Mouse (Mus musculus) embryo, embryonic 11.5 days (tissue): ENCODE measurements around the gene Nr2c2.
"Not testable (repeated sequence)": the region's sequence is repeated elsewhere in the genome, so short reads cannot be mapped to it uniquely, and the experiment has no call there.

ENCODE experiments used
- DNase-seq: peaks from one replicate; pipeline ENCODE4 v3.0.0-alpha.2; 2012; ENCODE audit warnings: low read depth, low spot score

Nr2c2 gene

GRCm38 (mm10) chr6:92091130-92091591 lies at the start of gene Nr2c2:
Gene Nr2c2, plus strand, starts transcription at chr6:92091390.
- peak; percentile 56 for DNase-seq

GRCm38 (mm10) chr6:92042055-92042454 lies 49.1 kb upstream of the Nr2c2 start:
- DNase-seq, result no peak

GRCm38 (mm10) chr6:92042850-92043249 lies 48.3 kb upstream of the Nr2c2 start:
- no peak for DNase-seq

GRCm38 (mm10) chr6:92057768-92058167 lies 33.4 kb upstream of the Nr2c2 start:
- no peak for DNase-seq

GRCm38 (mm10) chr6:92061725-92062124 lies 29.5 kb upstream of the Nr2c2 start:
- no peak for DNase-seq

GRCm38 (mm10) chr6:92063452-92063851 lies 27.7 kb upstream of the Nr2c2 start:
- no peak for DNase-seq

- no peak for DNase-seq
Measured at GRCm38 (mm10) chr6:92064101-92064500, 27.1 kb upstream of the Nr2c2 start.

GRCm38 (mm10) chr6:92065721-92066496 lies 25.3 kb upstream of the Nr2c2 start:
- DNase-seq, result peak; percentile 41

GRCm38 (mm10) chr6:92067146-92067790 lies 23.9 kb upstream of the Nr2c2 start:
- peak; percentile 70 for DNase-seq

- no peak for DNase-seq
Measured at GRCm38 (mm10) chr6:92071121-92071839, 19.9 kb upstream of the Nr2c2 start.

GRCm38 (mm10) chr6:92080730-92081129 lies 10.5 kb upstream of the Nr2c2 start:
- no peak for DNase-seq

- DNase-seq, result no peak
Measured at GRCm38 (mm10) chr6:92082756-92083155, 8.4 kb upstream of the Nr2c2 start.

GRCm38 (mm10) chr6:92084932-92085331 lies 6.3 kb upstream of the Nr2c2 start:
- DNase-seq, result no peak

GRCm38 (mm10) chr6:92089141-92089540 lies 2.0 kb upstream of the Nr2c2 start:
- not testable (repeated sequence) for DNase-seq

- DNase-seq, result no peak
Measured at GRCm38 (mm10) chr6:92089982-92090381, 1.2 kb upstream of the Nr2c2 start.

GRCm38 (mm10) chr6:92090497-92090896 lies 693 bp upstream of the Nr2c2 start:
- no peak for DNase-seq

- peak; percentile 97 for DNase-seq
Measured at GRCm38 (mm10) chr6:92091767-92092489, 738 bp downstream of the Nr2c2 start.

- no peak for DNase-seq
Measured at GRCm38 (mm10) chr6:92092737-92093136, 1.5 kb downstream of the Nr2c2 start.

- no peak for DNase-seq
Measured at GRCm38 (mm10) chr6:92093869-92094268, 2.7 kb downstream of the Nr2c2 start.

- no peak for DNase-seq
Measured at GRCm38 (mm10) chr6:92100679-92101360, 9.6 kb downstream of the Nr2c2 start.

GRCm38 (mm10) chr6:92124547-92124946 lies 33.4 kb downstream of the Nr2c2 start:
- DNase-seq, result no peak
